Mouse (Mus musculus) lung, postnatal 0 days (tissue): Measurements from ENCODE around the gene C1qtnf1. TPM values are rescaled to one million over a fixed set of nuclear protein-coding genes. Genes with fewer than 3 reads are reported as not detected.

Experiments used
- ATAC-seq: fragments of 200-750 bp; cut with Nextera tagmentation; 2 replicates; pipeline ENCODE4 v1.8.0; 2017; ENCODE audit warnings: moderate library complexity
- DNase-seq: peaks from one replicate; pipeline ENCODE4 v3.0.0-alpha.2; 2016; ENCODE audit warnings: low spot score
- H3K27ac ChIP-seq: fragments of 300-500 bp; sonication (generic); 2 replicates; pipeline ENCODE4 v1.5.1; 2014; ENCODE audit warnings: antibody characterized with exemption, mild to moderate bottlenecking, low read length, mixed read lengths
- H3K27me3 ChIP-seq: fragments of 300-500 bp; sonication (generic); replicated peaks from 2 replicates; pipeline ENCODE4 v1.6.1; 2014; ENCODE audit warnings: low read length, mixed read lengths; ENCODE audit not compliant: insufficient read depth
- H3K36me3 ChIP-seq: fragments of 300-500 bp; sonication (generic); 2 replicates; pipeline ENCODE4 v1.6.1; 2014; ENCODE audit warnings: low read length, mixed read lengths; ENCODE audit not compliant: insufficient read depth
- H3K4me1 ChIP-seq: fragments of 300-500 bp; sonication (generic); 2 replicates; pipeline ENCODE4 v1.6.1; 2014; ENCODE audit warnings: antibody characterized with exemption, low read depth, low read length, mixed read lengths; ENCODE audit not compliant: insufficient read depth
- H3K4me2 ChIP-seq: fragments of 300-500 bp; sonication (generic); replicated peaks from 2 replicates; pipeline ENCODE4 v1.6.1; 2014; ENCODE audit warnings: low read depth, mild to moderate bottlenecking, low read length, moderate library complexity, mixed read lengths
- H3K4me3 ChIP-seq: fragments of 300-500 bp; sonication (generic); 2 replicates; pipeline ENCODE4 v1.5.1; 2014; ENCODE audit warnings: low read depth, low read length
- H3K9ac ChIP-seq: fragments of 300-500 bp; sonication (generic); replicated peaks from 2 replicates; pipeline ENCODE4 v1.6.1; 2014; ENCODE audit warnings: low read depth, mild to moderate bottlenecking
- H3K9me3 ChIP-seq: fragments of 300-500 bp; sonication (generic); 2 replicates; pipeline ENCODE4 v1.6.1; 2016; ENCODE audit warnings: low read length, mixed read lengths
- CTCF ChIP-seq: IDR thresholded peaks from 2 replicates; pipeline ENCODE4 v1.5.1; 2016; ENCODE audit warnings: antibody characterized with exemption, mild to moderate bottlenecking
- EP300 ChIP-seq: IDR thresholded peaks from 2 replicates; pipeline ENCODE4 v1.6.1; 2016; ENCODE audit warnings: antibody characterized with exemption, mild to moderate bottlenecking, control low read depth
- WGBS: fragments of 180-500 bp; shearing (Covaris S2); extraction: QIAGEN DNeasy Blood & Tissue Kit; methylation state at CpG from one replicate; pipeline ENCODE4 v1.1.7; 2014; 5-methylcytosine and 5-hydroxymethylcytosine counted together
- polyA plus RNA-seq: library from polyadenylated mRNA; unstranded; fragments of >200 nt; fragmentation: Nextera tagmentation; extraction: Ambion mirVana; gene quantifications from 2 replicates; pipeline ENCODE4 v1.2.1, GENCODE M21; 2015

The C1qtnf1 gene
- polyA plus RNA-seq, 1 experiment from 2014 or later: 9.1 TPM

GRCm38 (mm10) chr11:118481751-118482150 is 53.7 kb downstream of the C1qtnf1 start:
- Histone ChIP-seq H3K27ac (no peak overlapping the region), H3K27me3 (no peaks in the 10 kb centered on the region), H3K4me3 (no peak overlapping the region), H3K9ac (no peak overlapping the region), H3K4me2 (no peak overlapping the region), H3K36me3 (peaks cover 5% of the 10 kb centered on the region; the same call in 1 of the 2 replicates), H3K9me3 (no peaks in the 10 kb centered on the region), H3K4me1 (no peaks in the 10 kb centered on the region; the same call in 1 of the 2 replicates)
- ATAC-seq (no peak), DNase-seq (no peak)
- WGBS: 80% methylated on average over 14 of the region's 14 CpGs
- TF ChIP-seq EP300: no peak
- no peak for TF ChIP-seq CTCF

- DNase-seq: no peak
- Histone ChIP-seq H3K4me2 (no peak overlapping the region), H3K4me3 (no peak overlapping the region), H3K27me3 (no peaks in the 10 kb centered on the region), H3K4me1 (no peaks in the 10 kb centered on the region), H3K9ac (no peak overlapping the region), H3K36me3 (peaks cover 5% of the 10 kb centered on the region; the same call in 1 of the 2 replicates), H3K9me3 (no peaks in the 10 kb centered on the region), H3K27ac (no peak overlapping the region)
- TF ChIP-seq EP300 (no peak), CTCF (no peak)
- ATAC-seq: no peak
- 86% methylated on average over 8 of the region's 8 CpGs for WGBS
Measured at GRCm38 (mm10) chr11:118484169-118484568, 56.2 kb downstream of the C1qtnf1 start.

GRCm38 (mm10) chr11:118485338-118485737 is 57.3 kb downstream of the C1qtnf1 start:
- WGBS: 72% methylated on average over 11 of the region's 11 CpGs
- ATAC-seq: no peak

GRCm38 (mm10) chr11:118485780-118486179 is 57.8 kb downstream of the C1qtnf1 start:
- Histone ChIP-seq H3K27ac (no peak overlapping the region), H3K4me1 (no peaks in the 10 kb centered on the region), H3K4me2 (no peak overlapping the region), H3K27me3 (no peaks in the 10 kb centered on the region), H3K9ac (no peak overlapping the region), H3K36me3 (peaks cover 5% of the 10 kb centered on the region; the same call in 1 of the 2 replicates), H3K4me3 (no peak overlapping the region), H3K9me3 (no peaks in the 10 kb centered on the region)
- ATAC-seq (no peak), DNase-seq (no peak)
- WGBS: 90% methylated on average over 3 of the region's 3 CpGs
- TF ChIP-seq CTCF: no peak
- no peak for TF ChIP-seq EP300

More at GRCm38 (mm10) chr11:118485338-118485737, 57.3 kb downstream of the C1qtnf1 start:
- Histone ChIP-seq H3K27ac (no peak overlapping the region), H3K36me3 (peaks cover 5% of the 10 kb centered on the region; the same call in 1 of the 2 replicates), H3K27me3 (no peaks in the 10 kb centered on the region), H3K4me1 (no peaks in the 10 kb centered on the region), H3K9ac (no peak overlapping the region), H3K4me3 (no peak overlapping the region), H3K4me2 (no peak overlapping the region), H3K9me3 (no peaks in the 10 kb centered on the region)
- no peak for TF ChIP-seq EP300
- TF ChIP-seq CTCF: no peak
- DNase-seq: no peak

- H3K4me3 ChIP-seq: no peak overlapping the region
- no peaks in the 10 kb centered on the region for H3K27me3 ChIP-seq
- no peak overlapping the region for H3K9ac ChIP-seq
- H3K4me2 ChIP-seq: no peak overlapping the region
- 82% methylated on average over 6 of the region's 6 CpGs for WGBS
- DNase-seq (no peak), ATAC-seq (no peak)
- no peaks in the 10 kb centered on the region for H3K4me1 ChIP-seq
- H3K9me3 ChIP-seq: no peaks in the 10 kb centered on the region
- H3K36me3 ChIP-seq: peaks cover 5% of the 10 kb centered on the region; the same call in 1 of the 2 replicates
- H3K27ac ChIP-seq: no peak overlapping the region
- TF ChIP-seq CTCF (no peak), EP300 (no peak)
Measured at GRCm38 (mm10) chr11:118486281-118486680, 58.3 kb downstream of the C1qtnf1 start.

- no peak for ATAC-seq
- Histone ChIP-seq H3K4me2 (no peak overlapping the region), H3K36me3 (peaks cover 5% of the 10 kb centered on the region; the same call in 1 of the 2 replicates), H3K27me3 (no peaks in the 10 kb centered on the region), H3K4me1 (no peaks in the 10 kb centered on the region), H3K4me3 (no peak overlapping the region), H3K9me3 (no peaks in the 10 kb centered on the region), H3K9ac (no peak overlapping the region), H3K27ac (no peak overlapping the region)
- WGBS: 69% methylated on average over 29 of the region's 29 CpGs
- DNase-seq: no peak
- TF ChIP-seq CTCF: no peak
- TF ChIP-seq EP300: no peak
Measured at GRCm38 (mm10) chr11:118486881-118487772, 59.1 kb downstream of the C1qtnf1 start.
